Mouse (Mus musculus) embryonic fibroblast, embryonic 13.5 days (primary cell): ENCODE measurements around the gene Tmc6. TPM values are rescaled to one million over a fixed set of nuclear protein-coding genes. Genes with fewer than 3 reads are reported as not detected.
A peak's percentile ranks its signal among the peaks of the same experiment; 100 is the strongest.

Experiments
- H3K27ac ChIP-seq: 2 replicates; pipeline ENCODE4 v1.5.1; 2012; ENCODE audit warnings: low read length, control low read depth, inconsistent platforms; ENCODE audit not compliant: insufficient read depth
- H3K4me1 ChIP-seq: 2 replicates; pipeline ENCODE4 v1.6.1; 2011; ENCODE audit warnings: low read length; ENCODE audit not compliant: control insufficient read depth, insufficient read depth
- H3K4me3 ChIP-seq: 2 replicates; pipeline ENCODE4 v1.5.1; 2011; ENCODE audit warnings: mild to moderate bottlenecking, control low read depth, low read length; ENCODE audit not compliant: insufficient read depth
- CTCF ChIP-seq: IDR thresholded peaks from 2 replicates; pipeline ENCODE4 v1.5.1; 2011; ENCODE audit warnings: mild to moderate bottlenecking, control low read depth, low read length, moderate library complexity, borderline replicate concordance; ENCODE audit not compliant: insufficient read depth
- POLR2A ChIP-seq: IDR thresholded peaks from 2 replicates; pipeline ENCODE4 v1.6.1; 2011; ENCODE audit warnings: low read depth, mild to moderate bottlenecking, control low read depth, low read length, moderate library complexity
- polyA plus RNA-seq: library from polyadenylated mRNA; stranded (reverse); fragments of >200 nt; gene quantifications from 2 replicates; pipeline ENCODE4 v1.2.4, GENCODE M21; 2011; ENCODE audit warnings: low read depth; ENCODE audit not compliant: missing spikeins, insufficient read length

Gene Tmc6
- polyA plus RNA-seq, 1 experiment, result 19.5 TPM

DNA sequence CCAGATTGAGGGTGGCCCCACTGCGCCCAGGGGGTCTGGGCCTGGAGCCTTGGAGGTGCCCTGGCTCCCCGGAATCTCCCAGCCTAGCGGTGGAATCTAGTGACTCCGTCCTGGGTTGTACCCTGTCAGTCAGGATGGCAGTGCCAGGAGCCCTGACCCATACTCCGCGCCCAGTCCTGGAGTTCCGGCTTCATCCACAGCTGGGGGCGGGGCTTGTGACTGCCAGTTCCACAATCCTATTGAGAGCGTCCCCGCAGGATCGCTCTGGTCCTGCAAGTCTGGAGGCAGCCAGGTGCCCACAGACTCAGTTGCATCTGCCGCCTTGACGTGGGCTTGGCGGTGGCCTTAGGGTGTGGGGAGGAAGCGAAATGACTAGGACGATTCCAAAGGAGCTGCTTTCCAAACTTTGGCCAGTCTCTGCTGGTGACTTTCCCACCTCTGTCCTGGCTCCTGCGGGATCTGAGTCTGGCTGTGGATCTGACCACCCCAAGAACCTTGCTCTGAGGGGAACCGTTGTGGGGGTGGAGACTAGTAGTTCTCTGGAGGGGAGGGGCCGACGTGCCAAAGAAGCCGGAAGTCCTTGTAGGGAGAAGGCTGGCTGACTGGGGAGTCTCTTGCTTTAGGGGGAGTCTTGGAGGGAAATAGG lies 28.5 kb upstream of the Tmc6 start:
- peak overlapping the region; percentile 32; the same call in 1 of the 2 replicates for H3K27ac ChIP-seq
- 0 out of 2 replicates have a peak, but pooled peaks cover 2% of the 10 kb centered on the region for H3K4me1 ChIP-seq
- peak overlapping the region; percentile 59 for H3K4me3 ChIP-seq
- TF ChIP-seq CTCF, result peak; percentile 16; the same call in 1 of the 2 replicates
- peak; percentile 51 for TF ChIP-seq POLR2A

DNA sequence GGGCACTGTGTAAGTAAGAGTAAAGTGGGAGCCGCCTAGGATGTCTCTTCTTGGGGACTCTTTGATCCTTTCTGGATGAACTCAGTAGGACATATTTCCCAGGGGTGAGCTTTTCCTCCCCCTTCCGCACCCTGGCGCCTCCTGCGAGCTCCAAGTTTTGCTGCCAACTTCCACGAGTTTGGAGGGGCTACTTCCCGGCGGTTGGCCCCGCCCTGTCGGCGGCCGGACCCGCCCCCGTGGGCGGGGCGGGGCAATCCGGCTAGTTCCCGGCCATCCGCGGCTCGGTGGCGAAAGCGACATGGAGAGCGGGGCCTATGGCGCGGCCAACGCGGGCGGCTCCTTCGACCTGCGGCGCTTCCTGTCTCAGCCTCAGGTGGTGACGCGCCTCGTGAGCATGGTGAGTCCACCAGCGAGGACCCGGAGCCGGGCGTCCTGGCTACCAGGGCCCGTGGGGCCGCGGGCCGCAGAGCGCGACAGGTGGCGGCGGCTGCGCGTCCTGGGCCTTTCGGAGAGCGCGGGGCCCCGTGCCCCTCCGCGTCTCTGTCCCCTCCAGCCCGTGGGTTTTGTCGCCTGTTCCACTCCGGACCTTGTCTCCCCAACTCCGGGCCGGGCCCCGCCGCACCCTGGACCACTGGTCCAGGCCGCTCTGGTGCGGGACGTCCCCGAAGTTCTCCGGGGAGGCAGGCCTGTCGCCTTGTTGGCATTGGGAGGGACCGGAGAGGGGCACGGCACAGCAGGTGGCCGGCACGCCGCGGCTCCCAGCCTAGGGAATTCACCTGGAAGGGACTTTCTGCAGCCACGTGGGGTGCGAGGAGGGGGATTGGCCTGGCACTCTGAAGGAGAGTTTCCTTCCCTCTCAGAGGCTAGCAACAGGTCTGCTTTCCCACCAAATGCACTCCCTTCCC lies 27.7 kb upstream of the Tmc6 start, which contains the start of the genes Gm20708 and Syngr2:
Gene Gm20708 (plus strand): TSS at position 262 of the 905 bp plus-strand sequence.
Gene Syngr2 (plus strand): TSS at position 262 of the 905 bp plus-strand sequence.
- H3K4me1 ChIP-seq, result 0 out of 2 replicates have a peak, but pooled peaks cover 2% of the 10 kb centered on the region
- H3K27ac ChIP-seq, result peak within 1 kb of the TSS; percentile 14; the same call in 1 of the 2 replicates
- TF ChIP-seq POLR2A (peak; percentile 75), CTCF (no peak)
- H3K4me3 ChIP-seq, result peak within 1 kb of the TSS; percentile 59

DNA sequence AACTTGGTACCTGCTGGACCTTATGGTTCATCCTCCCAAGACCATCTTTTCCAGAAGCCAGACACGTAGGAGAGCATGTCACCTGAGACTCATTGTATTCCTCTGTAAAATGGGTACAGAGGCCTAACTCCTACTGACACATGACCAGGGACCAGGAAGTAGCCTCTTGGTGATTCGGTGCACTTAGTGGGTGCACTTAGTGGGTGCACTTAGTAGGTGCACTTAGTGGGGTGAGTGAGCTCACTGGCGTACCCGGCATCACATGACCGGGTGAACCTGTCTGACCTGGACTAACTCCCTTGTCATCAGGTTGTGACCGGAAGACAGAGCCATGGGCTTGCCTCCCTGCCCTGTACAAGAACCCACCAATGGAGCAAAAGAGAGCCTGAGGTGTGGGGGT lies 24.8 kb upstream of the Tmc6 start:
- TF ChIP-seq CTCF (no peak), POLR2A (no peak)
- H3K27ac ChIP-seq, result no peak overlapping the region
- H3K4me3 ChIP-seq, result no peak overlapping the region
- 0 out of 2 replicates have a peak, but pooled peaks cover 2% of the 10 kb centered on the region for H3K4me1 ChIP-seq

DNA sequence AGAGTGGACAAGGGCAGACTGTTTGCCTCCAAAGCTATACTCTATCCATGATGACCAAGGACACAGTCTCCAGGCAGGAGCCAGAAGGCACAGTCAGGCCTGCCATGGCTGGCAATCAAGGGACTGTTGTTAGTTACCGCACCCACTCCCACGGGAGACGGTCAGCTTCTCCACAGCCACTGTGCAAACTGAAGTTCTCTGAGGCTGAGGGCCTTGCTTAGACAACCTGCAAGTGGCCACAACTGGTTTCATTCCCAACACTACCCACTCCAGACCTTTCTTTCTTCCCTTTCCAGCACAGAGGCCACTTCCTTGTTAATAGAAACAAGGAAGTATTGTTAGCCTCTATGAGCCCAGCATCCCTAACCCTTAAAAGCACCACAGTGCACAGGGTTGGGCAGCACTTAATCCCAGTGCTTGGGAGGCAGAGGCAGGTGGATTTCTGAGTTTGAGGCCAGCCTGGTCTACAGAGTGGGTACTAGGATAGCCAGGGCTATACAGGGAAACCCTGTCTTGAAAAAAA lies 21.2 kb upstream of the Tmc6 start:
- Histone ChIP-seq H3K4me1 (no peaks in the 10 kb centered on the region), H3K4me3 (no peak overlapping the region), H3K27ac (no peak overlapping the region)
- TF ChIP-seq CTCF, result no peak
- no peak for TF ChIP-seq POLR2A

DNA sequence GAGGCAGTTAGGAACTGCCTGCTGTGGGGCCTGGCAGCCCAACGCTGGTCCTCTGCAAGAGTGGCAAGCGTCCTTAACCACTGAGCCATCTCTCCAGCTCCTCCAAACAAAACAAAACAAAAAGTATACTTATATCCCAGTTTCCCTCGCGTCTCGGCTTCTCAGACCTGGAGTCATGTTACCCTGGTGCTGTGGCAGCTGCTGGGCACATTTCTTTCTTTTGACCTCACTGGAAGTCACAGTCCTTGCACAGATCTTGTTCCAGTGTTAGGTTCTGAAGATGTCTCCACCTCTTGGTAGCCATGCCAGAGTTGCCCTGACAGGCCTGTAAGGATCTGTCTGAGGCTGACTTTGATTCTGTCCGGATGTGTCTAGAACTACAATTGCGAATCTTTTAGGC lies 19.7 kb upstream of the Tmc6 start:
- no peaks in the 10 kb centered on the region for H3K4me1 ChIP-seq
- no peak for TF ChIP-seq POLR2A
- no peak for TF ChIP-seq CTCF
- H3K27ac ChIP-seq, result no peak overlapping the region
- no peak overlapping the region for H3K4me3 ChIP-seq

DNA sequence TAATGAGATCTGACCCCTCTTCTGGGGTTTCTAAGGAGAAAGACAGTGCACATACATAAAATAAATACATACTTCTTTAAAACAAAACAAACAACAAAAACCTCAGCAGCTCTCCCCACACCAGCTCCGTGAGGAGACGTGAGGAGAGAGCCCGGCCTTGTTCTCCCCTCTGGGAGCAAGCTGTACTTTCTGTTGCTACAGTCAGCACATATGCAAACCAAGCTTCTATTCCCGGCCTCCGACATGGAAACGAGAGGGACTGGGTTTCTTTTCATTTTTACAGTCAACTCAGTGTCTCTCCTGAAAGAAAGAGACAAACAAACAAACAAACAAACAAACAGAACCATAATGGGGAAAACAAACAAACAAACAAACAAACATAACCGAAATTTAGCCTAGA lies 18.0 kb upstream of the Tmc6 start:
- TF ChIP-seq CTCF, result no peak
- no peak for TF ChIP-seq POLR2A
- no peak overlapping the region for H3K27ac ChIP-seq
- no peaks in the 10 kb centered on the region for H3K4me1 ChIP-seq
- no peak overlapping the region for H3K4me3 ChIP-seq

DNA sequence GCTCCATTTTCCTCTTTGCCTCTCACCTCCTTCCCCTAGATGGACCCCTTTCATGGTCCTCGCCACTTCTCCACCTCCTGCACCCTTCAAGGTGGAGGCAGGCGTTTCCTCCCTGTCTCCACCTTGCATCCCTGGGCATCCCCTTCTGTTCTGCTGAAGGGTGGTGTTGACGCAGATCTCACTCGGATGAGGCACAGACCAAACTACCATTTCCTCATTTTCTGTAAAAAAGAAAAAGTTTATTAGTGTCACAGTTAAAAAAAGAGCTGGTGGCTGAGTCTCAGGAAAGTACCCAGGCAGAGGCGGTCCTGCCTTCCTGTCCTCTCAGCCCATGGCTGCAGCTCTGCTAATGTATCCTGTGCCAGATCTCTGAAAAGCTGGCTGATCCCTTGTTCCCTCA lies 17.2 kb upstream of the Tmc6 start:
- Histone ChIP-seq H3K4me3 (no peak overlapping the region), H3K27ac (no peak overlapping the region), H3K4me1 (no peaks in the 10 kb centered on the region)
- TF ChIP-seq CTCF (no peak), POLR2A (no peak)

DNA sequence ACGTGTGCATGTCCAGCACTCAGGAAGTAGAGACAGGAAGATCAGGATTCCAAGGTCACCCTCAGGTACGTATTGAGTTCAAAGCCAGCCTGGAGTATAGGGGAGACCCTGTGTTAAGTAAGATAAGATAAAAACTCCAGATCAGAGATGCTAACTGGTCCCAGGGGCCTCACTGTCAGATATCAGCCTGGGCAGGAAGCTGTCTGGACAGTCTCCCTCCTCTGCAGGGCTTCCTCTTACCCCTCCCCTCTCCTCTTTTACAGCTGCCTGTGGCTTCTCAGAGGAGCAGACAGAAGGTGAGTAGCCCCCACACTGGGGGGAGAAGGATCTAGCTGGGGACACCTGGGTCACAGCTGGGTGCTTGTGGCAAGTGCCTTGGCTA lies 16.2 kb upstream of the Tmc6 start:
- Histone ChIP-seq H3K4me1 (no peaks in the 10 kb centered on the region), H3K27ac (no peak overlapping the region), H3K4me3 (no peak overlapping the region)
- TF ChIP-seq POLR2A, result no peak
- no peak for TF ChIP-seq CTCF

DNA sequence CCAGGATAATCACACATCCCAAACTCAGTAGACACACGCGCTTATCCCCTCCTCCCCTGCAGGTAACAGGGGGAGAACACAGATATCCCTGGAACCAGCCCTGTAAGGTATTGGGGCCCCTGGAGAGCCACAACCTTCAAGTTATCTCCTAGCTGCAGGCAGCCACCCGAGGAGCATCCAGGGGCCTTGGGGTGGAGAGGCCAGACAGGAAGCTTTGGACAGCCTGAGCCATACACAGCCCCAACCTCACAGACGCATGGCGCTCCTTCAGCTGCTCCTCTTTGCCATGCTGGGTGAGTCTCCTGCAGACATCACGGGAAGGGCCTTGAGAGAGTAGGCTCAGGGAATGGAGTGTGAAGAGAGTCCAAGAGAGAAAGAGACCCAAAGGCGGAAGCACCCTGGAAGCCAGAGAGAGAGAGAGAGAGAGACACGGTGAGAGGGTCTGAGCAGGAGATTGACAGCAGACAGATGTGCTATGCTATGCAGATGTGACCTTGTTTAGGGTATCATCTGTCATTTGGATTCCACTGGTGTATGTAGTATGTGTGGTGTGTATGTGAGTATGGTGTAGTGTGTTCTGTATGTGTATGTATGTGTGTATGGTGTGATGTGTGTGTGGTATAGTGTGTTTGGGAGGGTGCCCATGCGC lies 15.6 kb upstream of the Tmc6 start, which contains the start of gene 6030468B19Rik:
Gene 6030468B19Rik (plus strand): TSS at position 150 of the 649 bp plus-strand sequence.
- H3K4me3 ChIP-seq, result no peak within 1 kb of the TSS
- TF ChIP-seq CTCF, result no peak
- TF ChIP-seq POLR2A, result no peak
- no peaks in the 10 kb centered on the region for H3K4me1 ChIP-seq
- no peak within 1 kb of the TSS for H3K27ac ChIP-seq
